Mouse (Mus musculus): ENCODE measurements at regions not wholly inside any gene's neighbourhood (a gene's known extent, or its start where the extent isn't known, plus 50 kb on each side); places are given as distances from the start of the nearest gene placed in this dataset.

- TF ChIP-seq POLR2A (IDR thresholded peaks at IDR 0.05; ENCODE audit: low read depth, low read length) (no peak), CTCF (conservative IDR thresholded peaks at IDR 0.05; ENCODE audit: insufficient read depth, insufficient read length, low read depth, low read length) (no peak)
Observed at GRCm38 (mm10) chr14:54181306-54181705, 72.6 kb downstream of the Dad1 start.

Measured in kidney, adult 2 months (tissue).